Mouse (Mus musculus) c-Kit-positive CD71-positive TER-119-negative erythroid progenitor cells, embryonic 14.5 days (primary cell): ENCODE measurements around the gene Hmgcl.
"Not testable (repeated sequence)": the region's sequence is repeated elsewhere in the genome, so short reads cannot be mapped to it uniquely, and the experiment has no call there.

Experiments
- DNase-seq: peaks from one replicate; pipeline ENCODE4 v3.0.0-alpha.2; 2013; ENCODE audit warnings: low read depth

Hmgcl gene

DNA sequence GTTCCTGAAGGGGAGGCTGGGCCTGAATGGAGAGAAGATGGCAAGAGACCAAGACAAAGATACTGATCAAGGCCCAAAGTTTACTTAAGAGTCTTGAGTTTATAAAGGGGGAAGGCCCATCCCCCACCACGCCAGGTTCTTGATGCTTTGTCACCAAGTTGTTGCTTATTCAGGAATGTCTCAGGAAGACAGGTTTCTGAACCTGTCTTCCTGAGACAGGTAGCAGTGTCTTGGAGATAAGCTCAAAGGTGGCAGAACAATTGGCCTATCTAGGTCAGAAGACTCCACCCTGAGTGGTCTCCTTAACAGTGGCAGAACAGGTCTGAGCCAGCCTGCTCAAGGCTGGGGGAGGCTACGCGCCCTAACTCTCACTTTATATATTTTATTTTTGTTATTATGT is 19.4 kb upstream of the Hmgcl start:
- DNase-seq = no peak

DNA sequence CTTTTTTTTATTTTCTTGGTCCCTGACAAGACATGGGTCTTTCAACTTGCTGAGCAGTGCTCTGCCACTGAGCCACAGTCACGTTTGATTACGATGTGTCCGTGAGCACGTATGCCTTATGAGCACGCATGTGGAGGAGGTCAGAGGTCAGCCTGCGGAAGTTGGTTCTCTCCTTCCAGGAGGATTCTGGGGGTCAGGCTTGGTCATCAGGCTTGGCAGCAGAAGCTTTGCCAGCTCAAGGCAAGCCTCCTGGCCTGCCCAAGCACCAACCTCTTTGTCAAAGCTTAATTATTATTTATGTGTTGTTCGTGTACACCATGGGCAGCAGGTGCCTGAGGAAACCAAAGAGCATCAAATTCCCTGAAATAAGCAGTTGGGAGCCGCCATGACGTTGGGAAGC is 17.9 kb upstream of the Hmgcl start:
- DNase-seq = no peak

DNA sequence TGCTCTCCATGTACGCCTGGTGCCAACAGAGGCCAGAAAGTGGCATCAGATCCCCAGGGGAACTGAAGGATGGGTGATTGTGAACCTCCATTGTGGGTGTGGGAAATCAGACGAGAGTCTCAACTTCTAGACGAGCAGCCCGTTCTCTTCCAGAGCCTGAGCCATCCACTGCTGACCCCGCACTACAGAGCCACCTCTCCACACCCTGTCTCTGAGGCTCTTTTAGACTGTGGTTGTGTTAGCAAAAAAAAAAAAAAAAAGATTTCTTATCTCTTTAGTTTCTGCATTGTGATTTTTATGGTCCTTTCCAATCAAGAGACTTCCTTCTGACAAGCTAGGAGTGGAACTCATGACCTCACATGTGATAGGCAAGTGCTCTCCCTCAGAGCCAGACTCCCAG is 16.8 kb upstream of the Hmgcl start:
- DNase-seq = no peak

DNA sequence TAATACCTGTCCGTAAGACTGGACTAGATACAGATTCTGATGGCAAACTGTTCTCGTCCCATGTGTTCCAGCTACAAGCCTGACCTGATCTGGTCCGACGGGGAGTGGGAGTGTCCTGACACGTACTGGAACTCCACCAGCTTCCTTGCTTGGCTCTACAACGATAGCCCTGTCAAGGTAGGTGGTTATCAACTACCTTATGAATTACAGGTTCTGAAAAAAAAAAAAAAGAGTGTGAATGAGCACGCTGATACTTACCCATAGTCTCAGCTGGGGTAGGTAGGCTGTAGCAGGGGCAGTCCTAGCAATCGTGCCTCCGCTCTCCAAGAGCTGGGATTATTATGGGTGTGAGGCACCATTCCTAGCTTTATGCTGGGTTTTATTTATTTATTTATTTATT is 16.4 kb upstream of the Hmgcl start:
- DNase-seq = no peak

DNA sequence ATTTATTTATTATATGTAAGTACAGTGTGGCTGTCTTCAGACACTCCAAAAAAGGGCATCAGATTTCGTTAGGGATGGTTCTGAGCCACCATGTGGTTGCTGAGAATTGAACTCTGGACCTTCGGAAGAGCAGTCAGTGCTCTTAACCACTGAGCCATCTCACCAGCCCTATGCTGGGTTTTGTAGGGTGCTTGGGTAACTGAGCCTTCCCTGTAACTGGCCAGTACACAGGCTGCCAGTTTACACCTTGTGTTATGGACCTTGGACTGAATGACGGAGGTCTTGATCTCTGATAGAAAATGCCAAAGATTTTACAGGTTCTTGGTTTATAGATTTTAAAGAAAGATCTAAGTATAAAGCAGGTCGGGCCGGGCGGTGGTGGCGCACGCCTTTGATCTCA is 16.0 kb upstream of the Hmgcl start:
- no peak for DNase-seq

DNA sequence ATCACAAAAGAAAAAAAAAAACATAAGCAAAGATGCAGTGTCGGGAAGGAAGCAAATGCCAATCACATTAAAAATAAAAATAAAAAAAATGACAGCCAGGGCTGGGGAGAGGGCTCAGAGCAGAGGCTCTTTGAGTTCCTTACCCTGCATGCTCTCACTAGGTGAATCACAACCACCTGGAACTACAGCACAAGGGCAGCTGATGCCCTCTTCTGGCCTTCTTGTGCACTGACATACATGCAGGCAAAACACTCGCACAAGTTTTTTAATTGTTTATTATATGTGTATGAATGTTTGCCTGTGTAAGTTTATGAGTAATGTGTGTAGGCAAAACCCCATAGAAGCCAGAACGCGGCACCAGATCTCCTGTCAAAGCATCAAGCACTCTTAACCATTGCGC is 14.4 kb upstream of the Hmgcl start:
- DNase-seq = no peak

DNA sequence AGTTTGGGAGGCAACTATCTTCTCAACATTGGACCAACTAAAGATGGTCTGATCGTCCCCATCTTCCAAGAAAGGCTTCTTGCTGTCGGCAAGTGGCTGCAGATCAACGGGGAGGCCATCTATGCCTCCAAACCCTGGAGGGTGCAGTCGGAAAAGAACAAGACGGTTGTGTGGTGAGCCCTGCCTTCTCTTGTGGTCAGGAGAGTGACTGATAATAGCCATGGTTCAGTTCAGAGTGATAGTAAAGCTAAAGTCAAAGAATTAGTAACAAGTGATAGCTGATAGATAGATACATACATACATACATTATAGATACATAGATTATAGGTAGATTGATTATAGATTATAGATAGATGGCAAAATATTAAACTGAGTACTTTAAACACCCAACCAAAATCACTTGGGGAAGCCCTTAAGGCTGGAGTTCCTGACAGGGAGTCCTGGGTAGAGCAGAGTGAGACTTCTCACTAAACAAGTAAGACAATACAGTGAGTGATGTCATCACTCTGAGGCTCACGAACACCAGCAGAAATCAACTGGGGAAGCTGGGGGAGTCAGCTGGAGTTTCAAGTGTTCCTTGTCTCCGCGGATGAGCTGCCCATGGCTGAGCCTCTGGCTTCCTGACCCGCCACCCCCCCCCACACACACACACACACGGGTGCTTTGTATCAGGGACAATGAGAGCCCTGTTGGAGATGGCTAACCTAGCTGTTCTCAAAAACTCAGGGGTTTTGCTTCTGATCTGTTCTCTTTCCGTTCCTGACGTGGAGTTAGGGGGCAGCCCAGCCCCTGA is 11.3 kb upstream of the Hmgcl start:
- DNase-seq = no peak

DNA sequence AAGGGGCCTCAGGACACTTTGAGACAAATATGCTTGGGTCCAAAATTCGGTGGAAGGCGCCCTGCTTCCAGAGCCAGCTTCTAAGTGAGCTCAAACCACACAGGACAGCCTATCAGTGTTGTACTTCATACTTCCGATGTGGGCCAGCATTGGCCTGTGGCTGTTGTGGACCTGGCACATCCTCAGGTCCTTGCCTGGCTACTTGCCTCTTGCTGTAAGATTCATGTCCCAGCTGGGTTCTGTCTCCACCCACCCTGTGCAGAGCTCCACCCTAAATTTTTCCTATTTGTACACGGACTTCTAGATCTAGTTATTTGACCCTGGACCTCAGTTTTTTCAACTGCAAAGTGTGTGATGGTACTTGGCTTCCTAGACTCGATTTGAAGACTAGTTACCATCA is 10.7 kb upstream of the Hmgcl start:
- DNase-seq = no peak

DNA sequence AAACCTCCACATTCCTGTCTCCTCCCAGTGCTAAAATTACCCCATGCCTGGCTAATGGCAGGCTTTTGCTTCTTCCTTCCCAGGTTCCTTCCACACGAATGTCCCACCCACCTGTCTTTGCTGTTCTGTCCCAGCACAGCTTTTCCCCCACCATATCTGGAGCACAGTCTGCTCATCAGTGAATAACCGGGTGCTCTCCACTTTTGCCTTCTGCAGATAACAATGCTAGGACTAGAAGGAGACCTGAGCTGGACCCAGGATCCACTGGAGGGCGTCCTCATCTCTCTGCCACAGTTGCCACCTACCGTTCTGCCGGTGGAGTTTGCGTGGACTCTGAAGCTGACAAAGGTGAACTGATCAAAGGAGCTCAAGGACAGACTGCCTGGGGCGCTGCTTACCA is 7.4 kb upstream of the Hmgcl start:
- no peak for DNase-seq

DNA sequence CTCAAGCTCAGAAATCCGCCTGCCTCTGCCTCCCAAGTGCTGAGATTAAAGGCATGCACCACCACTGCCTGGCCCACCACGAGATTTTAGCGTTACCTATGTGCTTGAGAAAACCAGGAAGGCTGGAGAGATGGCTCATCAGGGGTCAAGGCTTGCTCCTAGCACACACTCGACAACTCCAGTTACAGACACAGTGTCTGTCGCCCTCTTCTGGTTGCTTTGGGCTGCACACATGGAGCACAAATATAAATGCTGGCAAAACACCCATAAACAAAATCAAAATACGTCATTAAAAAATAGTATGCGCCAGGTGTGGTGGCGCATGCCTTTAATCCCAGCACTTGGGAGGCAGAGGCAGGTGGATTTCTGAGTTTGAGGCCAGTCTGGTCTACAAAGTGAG is 5.2 kb upstream of the Hmgcl start:
- not testable (repeated sequence) for DNase-seq

DNA sequence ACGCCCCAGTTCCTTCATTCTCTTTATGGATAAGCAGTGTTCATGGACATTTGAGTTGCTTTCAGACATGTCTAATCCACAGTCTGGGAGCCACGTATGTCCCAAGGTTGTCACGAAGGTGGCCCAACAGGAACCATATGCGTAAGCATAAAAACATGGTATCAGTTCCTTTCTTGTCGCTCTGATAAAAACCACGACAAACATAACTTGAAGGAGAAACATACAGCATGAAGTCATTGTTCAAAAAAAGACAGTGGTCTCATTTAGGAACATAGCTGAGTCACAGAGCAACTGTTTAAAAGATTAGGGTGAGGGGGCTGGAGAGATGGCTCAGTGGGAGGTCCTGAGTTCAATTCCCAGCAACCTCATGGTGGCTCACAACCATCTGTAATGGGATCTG is 4.1 kb upstream of the Hmgcl start:
- DNase-seq = no peak

DNA sequence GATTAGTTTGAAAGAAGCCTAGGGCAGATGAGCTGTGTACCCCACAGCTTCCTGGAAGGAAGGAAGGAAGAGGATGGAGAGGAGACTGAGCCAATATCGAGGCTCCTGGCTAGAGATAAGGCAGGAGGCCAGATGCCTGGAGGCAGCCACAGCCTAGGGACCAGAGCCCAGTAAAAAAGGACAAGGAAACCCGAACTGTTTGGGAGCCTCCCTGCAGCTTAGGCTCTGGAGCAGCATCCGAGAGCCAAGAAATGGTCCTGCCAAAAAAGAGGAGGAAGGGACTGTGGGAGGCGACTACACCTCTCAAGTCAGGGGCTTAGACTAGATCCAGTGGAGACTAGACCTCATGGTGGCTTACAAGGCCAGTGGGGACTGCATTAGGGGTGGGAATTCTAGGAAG is 2.9 kb upstream of the Hmgcl start:
- no peak for DNase-seq

DNA sequence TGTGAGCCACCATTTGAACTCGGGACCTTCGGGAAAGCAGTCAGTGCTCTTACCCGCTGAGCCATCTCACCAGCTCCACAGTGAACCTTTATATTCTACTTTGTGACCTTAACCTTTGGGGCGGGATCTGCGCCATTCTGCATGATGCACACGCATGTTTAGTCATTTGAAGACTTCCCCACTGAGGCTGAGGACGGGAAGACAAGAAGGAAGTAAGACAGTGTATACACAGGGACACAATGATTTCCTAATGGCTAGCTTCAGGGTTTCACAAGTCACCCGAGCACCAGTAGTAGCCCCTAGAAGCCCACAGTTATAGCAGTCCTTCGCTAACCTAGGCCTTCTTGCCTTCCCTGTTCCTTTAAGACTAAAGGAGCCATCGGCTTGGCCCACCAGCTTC is 542 bp upstream of the Hmgcl start:
- DNase-seq = no peak

DNA sequence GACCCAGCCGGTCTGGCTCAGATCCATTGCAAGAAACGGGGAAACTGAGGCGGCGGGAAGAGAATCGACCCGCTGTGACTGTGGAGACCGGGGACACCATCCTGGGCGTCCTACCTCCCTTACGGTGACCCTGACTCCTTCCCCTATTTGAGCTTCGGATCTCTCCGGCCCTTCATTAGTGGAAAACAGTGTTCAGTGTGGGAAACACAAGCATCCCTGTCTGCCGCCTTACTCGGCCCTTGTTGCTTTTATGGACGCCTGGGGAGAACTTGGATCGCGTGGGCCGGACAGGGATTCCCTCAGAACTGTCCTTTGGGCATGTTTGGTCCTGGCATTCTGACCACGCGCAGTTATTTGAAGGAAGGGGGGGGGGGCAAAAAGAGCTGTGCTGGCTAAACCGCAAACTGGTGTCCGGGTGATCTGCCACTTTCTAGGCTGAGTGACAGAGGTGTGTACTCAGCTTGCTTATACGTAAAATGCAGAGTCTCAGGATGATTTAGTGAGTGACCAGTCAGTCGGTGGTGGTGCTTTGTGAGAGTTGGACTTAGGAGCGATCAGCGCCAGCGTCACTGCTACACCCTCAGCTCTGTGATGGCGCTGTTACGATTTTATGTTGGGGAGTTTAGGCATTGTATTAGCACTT is 532 bp downstream of the Hmgcl start:
- DNase-seq = no peak

DNA sequence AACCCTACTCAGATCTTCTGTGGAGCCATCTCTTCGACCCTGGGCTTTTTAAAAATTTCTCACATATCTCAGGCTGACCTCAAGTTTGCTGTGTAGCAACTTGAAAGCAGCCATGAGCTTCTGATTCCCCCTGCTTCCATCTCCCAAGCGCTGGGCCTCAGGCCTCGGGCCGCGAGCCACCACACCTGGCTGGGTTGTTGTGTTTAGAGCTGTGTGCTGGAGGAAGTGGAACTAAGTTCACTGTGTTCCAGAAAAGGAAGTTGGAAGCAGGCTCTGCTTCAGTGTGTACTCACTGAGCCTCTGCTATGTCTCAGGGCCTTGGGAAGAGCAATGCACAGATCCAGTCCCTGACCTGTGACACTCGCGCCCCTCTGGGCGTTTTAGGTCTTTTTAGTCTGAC is 1.9 kb downstream of the Hmgcl start:
- DNase-seq = no peak

DNA sequence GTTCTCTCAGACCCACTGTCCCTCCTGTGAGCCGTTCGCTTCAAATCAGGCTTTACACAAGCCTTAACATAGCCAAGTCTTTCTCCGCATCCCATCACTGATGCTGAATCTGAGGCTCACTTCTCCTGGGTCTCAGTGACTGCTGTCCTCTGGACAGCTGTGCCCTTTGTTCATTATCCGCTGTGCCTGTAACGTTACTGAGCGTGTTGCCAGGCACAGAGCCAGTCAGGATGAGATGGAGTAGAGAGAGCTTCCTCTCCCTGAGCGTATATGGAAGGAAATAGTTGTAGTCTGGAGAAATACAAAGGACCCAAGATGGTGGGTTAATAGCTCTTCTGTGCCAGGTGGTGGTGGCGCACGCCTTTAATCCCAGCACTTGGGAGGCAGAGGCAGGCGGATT is 3.2 kb downstream of the Hmgcl start:
- DNase-seq = no peak

DNA sequence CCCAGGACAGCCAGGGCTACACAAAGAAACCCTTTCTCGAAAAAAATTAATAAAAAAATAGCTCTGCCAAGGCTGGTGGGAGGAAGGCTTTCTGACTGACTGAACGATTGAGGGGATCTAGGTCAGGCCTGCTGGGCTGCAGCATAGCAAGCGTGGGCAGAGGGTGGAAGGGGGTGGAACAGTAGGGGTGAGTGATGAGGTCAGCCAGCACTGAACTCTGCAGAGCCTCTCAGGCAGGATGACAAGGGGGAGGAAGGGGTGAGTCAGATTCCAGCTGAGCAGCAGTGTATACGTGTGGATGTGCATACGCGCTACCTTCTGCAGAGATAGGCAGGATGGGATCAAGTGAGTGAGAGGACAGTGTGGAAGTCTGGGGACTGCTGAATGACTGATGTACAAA is 3.7 kb downstream of the Hmgcl start:
- no peak for DNase-seq

DNA sequence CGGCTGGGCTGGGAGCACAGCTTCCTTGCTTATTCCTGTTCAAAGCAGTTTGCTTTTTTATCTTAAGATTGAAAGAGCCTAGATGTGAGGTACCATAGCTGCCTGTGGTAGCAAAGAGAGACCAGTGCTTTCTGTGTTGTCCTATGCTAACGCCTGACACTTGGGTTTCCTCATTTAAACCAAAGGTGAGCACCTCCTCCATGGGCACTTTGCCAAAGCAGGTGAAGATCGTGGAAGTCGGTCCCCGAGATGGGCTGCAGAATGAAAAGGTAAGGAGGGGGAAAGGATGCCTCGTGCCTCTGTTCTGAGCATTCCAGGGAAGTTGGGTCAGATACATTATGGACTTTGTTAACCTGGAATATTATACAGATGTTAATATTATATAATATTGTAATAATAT is 4.1 kb downstream of the Hmgcl start:
- no peak for DNase-seq

DNA sequence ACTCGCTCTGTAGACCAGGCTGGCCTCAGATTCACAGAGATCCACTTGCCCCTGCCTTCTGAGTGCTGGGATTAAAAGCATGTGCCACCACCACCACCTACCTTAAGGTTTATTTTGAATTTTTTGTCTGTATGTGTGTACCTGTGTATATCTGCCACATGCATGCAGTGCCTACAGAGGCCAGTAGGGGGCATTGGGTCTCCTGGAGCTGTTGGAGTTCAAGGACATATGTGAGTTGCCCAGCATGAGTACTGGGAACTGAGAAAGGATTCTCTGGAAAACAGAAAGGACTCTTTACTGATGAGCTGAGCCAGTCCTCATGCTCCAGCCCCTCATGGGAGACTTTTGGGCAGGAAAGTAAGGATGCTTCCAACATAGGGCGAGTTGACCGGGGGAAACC is 5.3 kb downstream of the Hmgcl start:
- DNase-seq = no peak

DNA sequence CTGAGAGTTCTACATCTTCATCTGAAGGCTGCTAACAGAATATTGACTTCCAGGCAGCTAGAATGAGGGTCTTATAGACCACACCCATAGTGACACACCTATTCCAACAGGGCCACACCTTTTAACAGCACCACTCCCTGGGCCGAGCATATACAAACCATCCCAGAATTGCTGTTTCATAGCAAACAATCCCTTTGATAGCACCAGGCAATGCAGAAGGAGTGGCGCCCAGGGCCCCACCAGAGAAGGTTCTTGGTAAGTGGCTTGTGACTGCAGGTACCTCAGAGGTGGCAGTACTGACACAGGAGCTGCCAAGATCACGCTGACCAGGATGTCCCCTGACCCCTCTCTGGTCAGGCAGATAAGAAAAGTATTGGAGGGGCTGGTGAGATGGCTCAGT is 6.9 kb downstream of the Hmgcl start:
- no peak for DNase-seq

DNA sequence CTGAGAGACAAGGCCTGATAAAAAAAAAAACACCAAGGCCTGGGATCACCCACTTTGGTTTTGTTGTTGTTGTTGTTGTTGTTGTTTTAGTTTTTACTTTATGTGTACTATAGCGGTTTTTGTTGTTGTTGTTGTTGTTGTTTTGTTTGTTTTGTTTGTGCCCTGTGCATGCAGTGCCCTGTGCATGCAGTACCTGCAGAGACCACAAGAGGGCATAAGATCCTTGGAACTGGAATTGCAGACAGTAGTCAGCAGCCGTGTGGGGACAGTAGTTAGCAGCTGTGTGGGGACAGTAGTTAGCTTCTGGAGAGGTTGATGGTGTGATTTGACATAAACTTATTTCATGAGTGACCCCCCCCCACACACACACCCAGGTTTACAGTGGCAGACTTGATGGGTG is 8.0 kb downstream of the Hmgcl start:
- DNase-seq = no peak

DNA sequence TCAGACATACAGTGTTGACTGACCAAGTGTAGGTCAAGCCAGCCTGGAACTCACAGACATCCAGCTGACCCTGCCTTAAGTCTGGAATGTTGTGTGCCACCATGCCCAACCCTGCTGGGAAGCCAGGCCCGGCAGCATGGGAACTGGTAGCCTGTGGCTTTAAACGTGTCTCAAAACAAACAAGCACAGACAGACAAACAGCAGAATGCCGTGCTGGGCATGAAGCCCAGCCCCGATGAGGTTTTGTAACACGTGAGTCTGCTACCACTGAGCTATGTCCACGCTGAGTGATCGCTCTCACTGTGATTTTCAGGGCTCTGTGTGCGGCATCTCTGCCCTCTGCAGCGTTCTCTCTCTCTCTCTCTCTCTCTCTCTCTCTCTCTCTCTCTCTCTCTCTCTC is 9.6 kb downstream of the Hmgcl start:
- no peak for DNase-seq

DNA sequence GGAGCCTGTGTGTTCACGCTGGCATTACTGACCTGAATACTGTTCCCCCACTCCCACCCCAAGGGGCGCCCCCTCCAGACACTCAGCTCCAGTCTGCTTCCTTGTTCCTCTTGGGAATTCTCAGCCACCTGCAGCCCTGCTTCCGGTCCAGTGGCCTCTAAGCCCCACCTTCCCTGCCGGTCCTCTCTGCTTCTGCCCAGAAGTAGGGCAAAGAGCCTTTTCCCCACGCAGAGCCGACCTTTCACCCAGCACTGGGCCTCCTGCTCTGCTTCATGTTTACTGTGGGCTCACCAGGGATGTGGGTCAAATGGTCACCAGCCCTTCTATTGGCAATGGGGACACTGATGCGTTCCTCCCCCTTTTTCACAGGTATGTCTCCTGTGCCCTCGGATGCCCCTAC is 12.1 kb downstream of the Hmgcl start:
- DNase-seq = no peak

DNA sequence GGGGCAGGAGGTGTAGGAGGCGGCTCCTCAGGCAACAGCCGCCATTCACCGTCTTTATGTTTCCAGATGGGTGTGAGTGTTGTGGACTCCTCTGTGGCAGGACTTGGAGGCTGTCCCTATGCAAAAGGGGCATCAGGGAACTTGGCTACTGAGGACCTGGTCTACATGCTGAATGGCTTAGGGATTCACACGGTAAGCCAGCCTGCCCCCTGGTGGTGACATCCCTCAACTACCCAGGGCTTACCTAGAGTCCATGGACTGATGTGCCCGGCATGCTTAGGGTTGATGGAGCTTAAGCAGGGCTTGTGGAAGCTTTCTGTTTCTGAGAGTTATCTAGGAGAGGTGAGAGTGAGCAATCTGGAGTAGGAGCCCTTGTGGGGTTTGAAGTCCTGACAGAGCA is 14.5 kb downstream of the Hmgcl start:
- peak; percentile 85 for DNase-seq
